Mouse (Mus musculus): ENCODE data around the gene 9330182L06Rik. TPM values are rescaled to one million over a fixed set of nuclear protein-coding genes. Genes with fewer than 3 reads are reported as not detected.

9330182L06Rik gene
- polyA plus RNA-seq, 1 experiment from 2014 or later, result 4.3 TPM

DNA sequence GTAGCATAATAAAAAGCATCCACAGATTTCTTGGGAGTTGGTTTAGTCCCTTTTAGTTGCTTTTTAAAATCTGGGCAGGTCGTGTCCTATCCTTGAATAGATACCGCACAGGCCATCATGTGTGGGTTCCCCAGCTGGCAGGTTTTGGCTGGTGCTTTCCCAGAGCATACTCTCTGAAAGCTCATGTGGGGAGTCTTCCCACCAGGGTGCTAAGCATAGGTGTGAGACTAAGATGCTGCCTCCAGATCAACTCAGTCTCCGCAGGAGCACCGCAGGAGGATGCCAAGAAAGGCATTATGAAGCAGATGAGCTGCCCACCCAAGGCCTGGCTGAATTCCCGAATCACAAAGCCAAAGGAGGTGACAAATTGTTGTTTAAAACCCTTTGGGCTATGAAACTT lies 229.5 kb downstream of the 9330182L06Rik start:
- H3K9ac ChIP-seq (replicated peaks; ENCODE audit: low read length), result no peak overlapping the region
- DNase-seq (ENCODE audit: low spot score) (no peak), ATAC-seq (replicated peaks; ENCODE audit: insufficient number of reproducible peaks, low FRiP score, low TSS enrichment, low read depth) (no peak)
- 14% methylated on average over 5 of the region's 5 CpGs for WGBS
- no peak overlapping the region for H3K27ac ChIP-seq (replicated peaks; ENCODE audit: low read depth, low read length)
- no peak overlapping the region for H3K4me3 ChIP-seq (ENCODE audit: low read depth, low read length)
- no peaks in the 10 kb centered on the region for H3K36me3 ChIP-seq (replicated peaks; ENCODE audit: control insufficient read depth, insufficient read depth, low read depth, low read length)
- H3K4me2 ChIP-seq (ENCODE audit: low read depth, low read length), result no peak overlapping the region
- no peaks in the 10 kb centered on the region for H3K27me3 ChIP-seq (ENCODE audit: control insufficient read depth, insufficient read depth, low read length)
- H3K4me1 ChIP-seq (ENCODE audit: control insufficient read depth, insufficient read depth, low read length), result no peaks in the 10 kb centered on the region
- H3K9me3 ChIP-seq (replicated peaks; ENCODE audit: control insufficient read depth, low read length), result no peaks in the 10 kb centered on the region

DNA sequence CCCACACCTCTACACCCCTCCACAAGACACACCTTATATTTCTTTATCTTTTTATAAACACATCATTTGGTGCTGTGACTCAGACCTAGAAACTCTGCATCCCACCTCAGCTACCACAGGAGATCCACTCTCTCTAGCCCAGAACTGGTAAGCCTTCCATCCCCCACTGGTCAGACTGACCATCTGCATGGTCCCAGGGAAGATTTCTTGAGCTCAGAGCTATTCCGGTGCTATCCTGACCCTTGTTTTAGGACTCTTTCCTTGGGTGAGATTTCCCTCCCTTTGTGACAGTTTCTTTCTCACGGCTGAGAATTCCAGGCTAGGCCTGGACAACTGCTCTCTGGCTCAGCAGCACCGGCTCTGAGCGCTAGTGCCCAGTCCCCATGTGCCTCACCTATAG lies 231.3 kb downstream of the 9330182L06Rik start:
- no peaks in the 10 kb centered on the region for H3K9me3 ChIP-seq (replicated peaks; ENCODE audit: control insufficient read depth, low read length)
- WGBS, result 67% methylated on average over 4 of the region's 4 CpGs
- no peaks in the 10 kb centered on the region for H3K36me3 ChIP-seq (replicated peaks; ENCODE audit: control insufficient read depth, insufficient read depth, low read depth, low read length)
- DNase-seq (ENCODE audit: low spot score), result no peak
- H3K27ac ChIP-seq (replicated peaks; ENCODE audit: low read depth, low read length), result no peak overlapping the region
- H3K4me3 ChIP-seq (ENCODE audit: low read depth, low read length), result no peak overlapping the region
- H3K9ac ChIP-seq (replicated peaks; ENCODE audit: low read length), result no peak overlapping the region
- no peaks in the 10 kb centered on the region for H3K27me3 ChIP-seq (ENCODE audit: control insufficient read depth, insufficient read depth, low read length)
- H3K4me2 ChIP-seq (ENCODE audit: low read depth, low read length), result no peak overlapping the region
- ATAC-seq (replicated peaks; ENCODE audit: insufficient number of reproducible peaks, low FRiP score, low TSS enrichment, low read depth), result no peak
- H3K4me1 ChIP-seq (ENCODE audit: control insufficient read depth, insufficient read depth, low read length), result no peaks in the 10 kb centered on the region

DNA sequence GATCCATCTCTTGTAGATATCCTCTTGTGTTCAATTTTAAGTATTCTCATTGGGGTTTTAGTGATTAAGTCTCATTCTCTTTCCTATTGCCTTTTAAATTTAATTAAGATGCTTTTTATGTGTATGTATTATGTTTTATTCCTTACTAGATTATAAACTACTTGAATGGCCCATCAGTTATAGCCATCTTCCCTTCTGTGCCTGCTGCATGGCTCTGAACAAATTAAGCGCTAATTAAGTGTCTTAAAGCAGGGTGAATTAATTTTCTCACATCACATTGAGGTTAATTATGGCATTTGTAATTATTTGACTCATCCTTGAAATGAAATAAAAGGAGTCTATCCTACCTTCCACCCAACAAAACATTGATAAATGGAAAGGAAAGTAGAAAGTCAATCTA lies 245.1 kb downstream of the 9330182L06Rik start:
- Histone ChIP-seq H3K27ac (replicated peaks; ENCODE audit: low read depth, low read length) (no peak overlapping the region), H3K36me3 (replicated peaks; ENCODE audit: control insufficient read depth, insufficient read depth, low read depth, low read length) (no peaks in the 10 kb centered on the region), H3K9ac (replicated peaks; ENCODE audit: low read length) (no peak overlapping the region), H3K4me2 (ENCODE audit: low read depth, low read length) (no peak overlapping the region), H3K27me3 (ENCODE audit: control insufficient read depth, insufficient read depth, low read length) (no peaks in the 10 kb centered on the region), H3K4me1 (ENCODE audit: control insufficient read depth, insufficient read depth, low read length) (no peaks in the 10 kb centered on the region), H3K9me3 (replicated peaks; ENCODE audit: control insufficient read depth, low read length) (no peaks in the 10 kb centered on the region), H3K4me3 (ENCODE audit: low read depth, low read length) (no peak overlapping the region)
- no peak for ATAC-seq (replicated peaks; ENCODE audit: insufficient number of reproducible peaks, low FRiP score, low TSS enrichment, low read depth)
- DNase-seq (ENCODE audit: low spot score), result no peak
- 88% methylated on average over 1 of the region's 1 CpGs for WGBS

DNA sequence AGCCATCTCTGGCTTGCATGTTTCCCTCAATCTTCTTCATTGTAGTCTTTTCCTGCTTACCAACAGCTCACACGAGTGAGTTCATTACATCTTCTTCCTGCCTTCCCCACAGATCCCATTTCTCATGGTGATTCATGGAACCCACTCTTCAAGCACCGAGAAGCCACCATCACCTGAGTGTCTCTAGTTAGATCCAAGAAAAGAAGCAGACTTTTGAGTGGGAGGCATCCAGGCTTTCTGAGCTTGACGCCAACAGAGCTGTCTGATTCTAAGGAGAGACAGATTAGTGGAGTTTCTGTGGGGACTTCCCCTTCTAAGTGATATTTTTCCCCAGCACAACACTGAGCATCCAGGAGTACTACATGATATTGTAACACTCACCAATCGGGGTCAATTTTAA lies 259.6 kb downstream of the 9330182L06Rik start:
- Histone ChIP-seq H3K36me3 (replicated peaks; ENCODE audit: control insufficient read depth, insufficient read depth, low read depth, low read length) (no peaks in the 10 kb centered on the region), H3K4me1 (ENCODE audit: control insufficient read depth, insufficient read depth, low read length) (no peaks in the 10 kb centered on the region), H3K27ac (replicated peaks; ENCODE audit: low read depth, low read length) (no peak overlapping the region), H3K9me3 (replicated peaks; ENCODE audit: control insufficient read depth, low read length) (no peaks in the 10 kb centered on the region), H3K27me3 (ENCODE audit: control insufficient read depth, insufficient read depth, low read length) (no peaks in the 10 kb centered on the region), H3K9ac (replicated peaks; ENCODE audit: low read length) (no peak overlapping the region), H3K4me3 (ENCODE audit: low read depth, low read length) (no peak overlapping the region), H3K4me2 (ENCODE audit: low read depth, low read length) (no peak overlapping the region)
- DNase-seq (ENCODE audit: low spot score), result no peak
- 82% methylated on average over 4 of the region's 4 CpGs for WGBS
- no peak for ATAC-seq (replicated peaks; ENCODE audit: insufficient number of reproducible peaks, low FRiP score, low TSS enrichment, low read depth)

MicroRNA genes within 50 kb of the gene (microRNA counts, 519-probe panel; counts per million panel counts)
- microRNA mmu-miR-879, result not detected

Small RNA genes lying within 50 kb of the gene (microRNA-seq; reads per million reads assigned to microRNA genes)
- 4.7 reads per million, percentile 2 among the genes with 10 or more reads in this experiment for gene Mir879 (ENCODE audit: borderline number of aligned reads)

Other genes starting within 250 kb of the 9330182L06Rik start
- gene Tmem243, start 165.4 kb upstream of the 9330182L06Rik start, polyA plus RNA-seq (2014; fragmentation: Nextera tagmentation; extraction: Ambion mirVana), result 17.1 and 17.3 TPM in 2 replicates
- 67.1 and 67.4 TPM in 2 replicates for gene Dmtf1, start 104.3 kb upstream of the 9330182L06Rik start, polyA plus RNA-seq (2014; fragmentation: Nextera tagmentation; extraction: Ambion mirVana)

Data from embryonic facial prominence, embryonic 11.5 days (tissue).